Mouse (Mus musculus) CD4-positive, CD25-positive, alpha-beta regulatory T cell, adult 2 months (primary cell): Measurements from ENCODE around the gene Cers6.

ENCODE experiments used
- DNase-seq: peaks from one replicate; pipeline ENCODE4 v3.0.0-alpha.2; 2012; ENCODE audit warnings: low read depth, low spot score

The Cers6 gene

DNA sequence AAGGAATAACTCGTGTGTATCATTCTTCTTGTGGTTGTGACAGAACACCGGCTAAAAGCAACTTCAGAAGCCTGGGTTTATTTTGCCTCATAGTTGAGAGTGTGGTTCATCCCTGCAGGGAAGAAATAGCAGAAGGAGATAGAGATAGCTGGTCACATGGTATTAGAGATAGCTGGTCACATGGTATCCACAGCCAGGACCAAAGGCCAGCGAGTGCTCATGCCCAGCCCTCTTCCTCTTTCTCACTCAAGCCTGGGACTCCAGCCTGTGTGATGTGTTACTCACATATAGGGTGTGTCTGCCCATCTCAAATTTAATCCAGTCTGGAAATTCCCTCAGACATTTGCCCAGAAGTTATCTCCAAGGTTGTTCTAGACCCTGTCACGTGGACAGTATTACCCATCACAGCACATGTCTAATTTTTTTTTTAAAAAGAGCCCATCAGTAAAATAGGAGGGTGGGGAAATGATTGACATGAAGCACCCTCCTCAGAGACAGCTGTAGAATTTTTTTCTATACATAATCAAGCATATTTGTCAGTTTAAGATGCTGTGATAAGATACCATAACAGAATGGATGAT, 17.9 kb downstream of the Cers6 start:
- DNase-seq, result no peak

DNA sequence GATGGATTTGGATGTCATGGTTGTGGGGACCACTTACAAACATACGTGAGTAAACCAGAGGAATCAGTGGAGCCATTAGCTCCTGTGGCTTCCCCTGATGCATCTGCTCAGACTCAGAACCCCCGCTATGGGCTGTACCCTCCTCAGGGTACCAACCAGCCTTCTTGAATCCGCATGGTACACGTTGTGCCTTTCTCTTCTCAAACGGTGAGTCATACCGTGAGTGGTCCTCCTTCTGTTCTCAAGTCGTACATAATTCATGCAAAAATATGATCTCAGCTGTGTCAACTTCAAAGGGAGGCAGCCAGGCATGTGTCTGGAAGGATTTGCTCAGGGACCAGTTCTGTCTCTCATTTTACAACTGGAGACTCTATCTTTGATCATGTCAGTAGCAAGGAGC, 23.3 kb downstream of the Cers6 start:
- DNase-seq, result no peak

DNA sequence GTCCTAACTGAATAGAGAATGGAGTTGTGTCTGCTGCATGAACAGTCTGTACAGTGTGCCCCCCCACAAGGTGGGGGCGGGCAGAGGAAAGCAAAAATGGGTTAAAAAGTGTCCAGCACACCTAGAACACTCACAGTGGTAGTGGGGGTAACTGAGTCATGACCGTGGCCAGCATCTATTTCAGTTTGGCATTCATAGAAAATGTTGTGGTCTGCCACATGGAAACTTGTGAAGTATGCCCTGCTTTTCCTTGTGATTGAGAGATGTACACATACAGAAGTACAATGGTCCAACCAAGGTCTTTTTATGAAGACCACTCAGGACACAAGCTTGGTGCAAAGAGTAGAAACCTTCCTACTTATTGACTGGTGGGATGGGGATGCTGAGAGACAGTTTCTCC, 24.0 kb downstream of the Cers6 start:
- DNase-seq, result no peak

DNA sequence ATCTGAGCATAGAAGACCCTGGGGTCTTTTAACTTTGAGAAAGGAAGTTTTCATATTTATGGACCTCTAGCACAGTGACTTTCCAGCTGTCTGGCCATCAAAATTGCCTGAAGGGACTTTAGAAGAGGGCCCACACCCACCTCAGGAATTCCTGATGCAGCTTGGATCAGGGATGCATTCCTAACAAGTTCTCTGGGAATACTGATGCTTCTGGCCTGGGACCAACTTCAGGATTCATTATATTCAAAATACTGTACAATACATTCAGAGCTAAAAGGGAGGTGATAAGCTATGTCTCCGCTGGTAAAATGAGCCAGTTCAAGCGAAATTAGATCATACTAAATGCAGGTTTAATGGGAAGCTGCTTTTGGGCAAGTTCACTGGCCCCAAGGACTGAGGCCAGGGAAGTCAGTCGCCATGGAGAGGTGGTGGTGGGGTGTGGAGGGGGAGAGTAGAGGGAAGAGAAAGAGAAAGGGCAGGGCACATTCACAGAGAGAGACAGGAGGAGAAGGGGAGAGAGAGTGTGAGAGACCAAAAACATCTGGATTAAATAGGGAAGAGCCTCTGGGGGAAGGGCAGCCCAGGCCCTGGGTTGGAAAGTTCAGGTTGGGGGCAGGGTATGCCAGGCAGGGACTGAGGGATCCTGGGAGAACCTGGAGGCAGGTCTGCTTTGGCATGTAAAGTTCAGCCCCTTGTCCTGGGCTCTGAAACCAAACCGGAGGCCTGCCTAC, 24.7 kb downstream of the Cers6 start:
- no peak for DNase-seq

DNA sequence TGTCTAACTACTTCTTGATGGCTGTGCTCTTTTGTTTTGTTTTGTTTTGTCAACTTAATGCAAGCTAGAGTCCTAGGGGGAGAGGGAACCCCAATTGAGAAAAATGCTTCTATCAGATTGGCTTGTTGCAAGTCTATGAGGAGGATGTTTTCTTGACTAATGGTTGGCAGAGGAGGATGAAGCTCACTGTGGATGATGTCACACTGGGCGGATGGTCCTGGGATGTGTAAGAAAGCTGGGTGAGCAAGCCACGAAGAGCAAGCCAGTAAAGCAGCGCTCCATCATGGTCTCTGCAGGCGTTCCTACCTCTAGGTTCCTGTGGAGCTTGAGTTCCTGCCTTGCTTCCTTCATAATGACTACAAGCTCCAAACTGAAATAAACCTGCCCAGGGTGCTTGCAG, 25.4 kb downstream of the Cers6 start:
- DNase-seq, result no peak

DNA sequence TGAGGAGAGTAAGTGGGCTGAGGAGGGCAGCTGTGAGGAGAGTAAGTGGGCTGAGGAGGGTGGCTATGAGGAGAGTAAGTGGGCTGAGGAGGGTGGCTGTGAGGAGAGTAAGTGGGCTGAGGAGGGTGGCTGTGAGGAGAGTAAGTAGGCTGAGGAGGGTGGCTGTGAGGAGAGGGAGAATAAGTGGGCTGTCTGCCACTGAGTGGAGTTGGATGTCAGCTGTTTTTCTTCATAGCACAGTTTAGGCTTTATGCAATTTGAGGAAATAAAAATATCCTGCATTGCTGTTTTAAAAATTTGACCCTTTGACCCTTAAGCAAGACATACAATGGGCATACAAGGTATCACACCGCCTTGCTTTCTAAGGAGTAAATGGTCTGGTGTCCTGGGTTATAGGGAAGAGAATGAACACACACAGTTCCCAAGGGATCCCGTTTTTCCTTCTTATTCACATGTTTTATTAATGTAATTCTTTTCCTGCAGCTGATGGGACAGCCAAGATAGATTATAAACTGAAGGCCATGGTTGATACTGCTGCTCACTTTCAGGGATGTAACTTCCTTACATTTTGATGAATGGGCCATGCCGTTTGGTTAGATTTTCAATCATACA, 27.0 kb downstream of the Cers6 start:
- no peak for DNase-seq

DNA sequence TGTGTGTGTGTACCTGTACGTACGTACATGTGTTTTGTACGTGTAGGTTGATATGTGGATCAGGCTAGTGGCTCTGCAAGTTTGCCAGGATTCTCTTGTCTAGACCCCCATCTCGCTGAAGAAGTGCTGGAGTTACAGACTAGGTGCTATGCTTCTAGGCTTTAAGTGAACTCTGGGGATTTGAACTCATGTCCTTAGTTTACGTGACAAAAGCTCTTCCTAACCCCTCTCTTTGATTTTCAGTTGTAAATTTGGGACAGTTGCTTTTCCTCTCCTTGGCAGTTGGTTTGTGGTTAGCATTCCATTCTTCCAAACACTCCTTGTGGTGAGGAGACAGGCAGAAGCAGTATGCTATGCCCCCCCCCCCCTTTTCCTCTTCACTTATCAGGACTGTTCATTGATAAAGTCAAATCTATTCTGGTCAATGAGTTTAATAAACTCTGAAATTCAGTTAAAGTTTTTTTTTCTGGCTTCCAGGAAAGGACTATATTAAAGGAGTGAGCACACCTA, 28.5 kb downstream of the Cers6 start:
- no peak for DNase-seq

DNA sequence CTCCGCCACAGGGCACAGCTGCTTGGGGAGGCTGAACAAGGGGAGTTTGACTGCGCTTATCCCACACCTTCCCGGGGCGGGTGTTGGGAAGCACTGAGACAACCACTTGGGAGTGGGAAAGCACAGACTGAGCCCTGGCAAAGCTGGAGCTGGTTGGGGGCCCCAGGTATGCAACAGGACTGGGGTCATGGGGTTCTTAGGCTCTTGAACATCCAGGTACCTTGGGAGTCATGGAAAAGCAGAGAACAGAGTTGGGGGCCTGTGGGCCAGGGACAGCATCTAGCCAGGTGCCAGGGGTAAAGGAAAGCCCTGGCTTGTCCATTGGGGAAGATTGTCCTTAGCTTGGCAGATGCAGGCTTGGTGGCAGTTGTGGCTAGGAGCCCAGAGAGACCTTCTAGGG, 31.2 kb downstream of the Cers6 start:
- DNase-seq, result no peak

DNA sequence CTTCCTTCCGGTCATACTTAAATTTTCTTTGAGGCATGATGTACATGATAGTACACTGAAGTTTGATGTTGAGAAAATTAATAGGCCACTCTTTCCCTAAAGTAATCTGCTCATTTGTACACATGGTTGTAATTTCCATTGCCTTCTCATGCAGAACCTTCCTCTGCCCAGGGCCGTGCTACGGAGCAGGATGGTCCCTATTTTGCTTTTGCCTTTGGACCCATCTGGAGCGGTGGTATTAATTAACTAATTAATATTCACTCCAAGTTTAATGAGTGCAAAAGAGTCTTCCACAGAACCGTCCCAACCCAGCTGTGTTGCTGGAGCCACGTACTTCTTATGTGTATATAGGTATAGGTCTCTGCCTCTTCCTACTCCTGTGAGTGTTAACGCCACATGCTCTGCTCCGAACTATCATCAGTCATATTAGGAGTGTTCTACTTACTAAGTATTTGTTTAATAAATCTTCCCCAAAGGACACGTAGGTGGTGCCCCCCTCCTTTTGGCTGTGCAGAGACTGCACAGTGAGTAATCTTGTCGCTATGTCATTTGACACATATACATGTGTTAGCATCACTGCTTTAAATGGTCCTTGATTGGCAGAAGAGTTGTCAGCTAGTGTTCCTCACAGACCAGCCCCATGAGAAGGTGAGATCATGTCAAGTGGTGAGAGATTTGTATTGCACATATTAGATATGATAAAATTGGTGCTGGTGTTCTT, 34.0 kb downstream of the Cers6 start:
- no peak for DNase-seq

DNA sequence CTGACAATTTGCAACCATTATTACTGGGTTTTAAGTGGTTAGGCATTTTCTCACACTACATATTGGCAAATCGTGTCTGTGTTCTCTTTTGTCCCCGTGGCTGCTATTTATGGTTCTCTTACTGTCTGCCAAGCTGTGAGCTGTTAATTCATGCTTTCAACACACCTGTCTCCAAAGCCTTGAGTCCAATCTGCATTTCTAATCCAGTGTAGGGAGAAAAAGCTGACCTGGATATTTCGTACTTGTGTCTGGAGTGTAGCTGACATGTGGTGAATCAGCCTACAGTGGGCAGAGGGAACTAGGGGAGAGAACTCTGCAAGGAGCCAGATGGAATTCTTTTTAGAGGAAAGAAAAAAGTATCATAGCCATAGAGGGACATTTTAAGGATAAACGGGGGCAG, 35.0 kb downstream of the Cers6 start:
- DNase-seq, result no peak

DNA sequence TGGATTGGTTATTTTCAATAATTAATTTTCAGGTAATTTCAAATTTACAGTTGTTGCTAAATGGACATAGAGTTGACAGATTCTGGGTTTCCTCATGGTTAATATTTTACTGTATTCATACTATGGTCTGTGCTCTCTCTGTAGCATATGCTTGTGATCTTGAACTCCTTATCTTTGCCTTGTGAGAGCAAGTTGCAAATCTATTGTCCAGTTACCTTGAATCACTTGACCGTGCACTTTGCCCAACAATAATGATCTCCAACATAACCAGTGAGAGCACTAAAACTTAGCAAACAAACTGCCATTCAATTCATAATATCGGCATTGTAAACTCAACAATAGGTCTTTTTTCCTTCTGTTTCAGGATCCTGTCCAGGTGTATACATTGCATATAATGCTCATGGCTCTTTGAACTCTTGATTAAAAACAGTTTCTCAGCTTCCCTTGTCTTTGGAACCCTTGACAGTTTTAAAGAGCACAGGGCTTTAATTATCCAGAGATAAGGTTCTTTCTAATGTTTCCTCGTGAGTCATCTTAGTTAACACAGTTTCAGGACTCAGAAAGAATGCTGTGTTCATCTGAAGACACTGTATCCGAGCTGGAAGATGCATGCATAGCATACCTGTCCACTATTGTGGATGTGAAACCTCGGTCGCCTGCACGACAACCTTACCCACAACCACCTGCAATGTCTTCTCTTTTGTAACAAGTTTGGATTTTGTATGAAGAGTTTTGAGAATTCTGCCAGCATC, 38.7 kb downstream of the Cers6 start:
- DNase-seq, result no peak

DNA sequence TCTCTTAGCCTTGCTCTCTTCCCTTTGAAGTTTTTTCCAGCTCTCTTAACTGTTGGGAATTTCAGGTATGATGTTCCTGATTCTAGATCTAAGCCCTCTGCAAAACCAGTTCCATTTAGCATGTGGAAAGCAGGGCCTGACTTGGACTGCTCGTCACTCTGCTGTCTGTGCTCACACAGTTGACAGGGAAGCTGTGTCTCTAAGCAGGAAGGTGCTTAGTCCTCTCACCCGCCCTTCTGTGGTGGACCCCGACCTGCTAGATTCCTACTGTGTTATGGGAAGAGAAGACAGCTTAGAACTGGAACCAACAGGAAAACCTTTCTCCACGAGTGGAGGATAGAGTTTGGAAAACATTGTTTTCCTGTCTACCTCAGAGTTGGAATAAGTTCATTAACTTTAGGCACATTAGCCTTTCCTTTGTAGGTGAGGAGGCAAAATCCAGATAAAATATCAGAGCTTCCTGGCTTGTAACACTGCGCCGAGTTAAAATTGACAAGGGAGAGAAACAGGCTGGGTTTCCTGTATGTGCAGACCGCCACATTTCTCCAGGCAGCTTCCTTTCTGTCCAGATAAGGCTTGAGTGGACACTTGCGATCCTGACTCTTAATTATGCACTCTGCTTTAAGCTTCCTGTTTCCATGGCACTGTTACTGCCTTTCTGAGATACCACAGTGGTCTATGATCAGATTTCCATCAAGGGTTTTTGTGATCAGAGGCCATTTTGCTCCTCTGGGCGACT, 39.6 kb downstream of the Cers6 start:
- no peak for DNase-seq

DNA sequence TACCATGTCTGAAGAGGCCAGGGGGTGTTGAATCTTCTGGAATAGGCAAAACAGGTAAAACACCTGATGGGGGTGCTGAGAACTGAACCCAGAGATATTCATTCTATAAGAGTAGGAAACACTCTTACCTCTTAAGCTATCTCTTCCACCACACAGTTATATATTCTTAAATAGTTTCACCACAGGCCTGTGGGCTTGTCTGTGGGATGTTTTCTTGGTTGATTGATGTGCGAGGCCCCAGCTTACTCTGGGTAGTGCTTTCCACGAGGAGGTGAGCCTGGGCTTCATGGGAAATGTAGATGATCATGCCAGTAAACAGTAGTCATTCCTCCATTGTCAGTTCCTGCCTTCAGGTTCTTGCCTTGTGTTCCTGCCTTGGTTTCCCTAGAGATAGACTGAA, 40.5 kb downstream of the Cers6 start:
- no peak for DNase-seq

DNA sequence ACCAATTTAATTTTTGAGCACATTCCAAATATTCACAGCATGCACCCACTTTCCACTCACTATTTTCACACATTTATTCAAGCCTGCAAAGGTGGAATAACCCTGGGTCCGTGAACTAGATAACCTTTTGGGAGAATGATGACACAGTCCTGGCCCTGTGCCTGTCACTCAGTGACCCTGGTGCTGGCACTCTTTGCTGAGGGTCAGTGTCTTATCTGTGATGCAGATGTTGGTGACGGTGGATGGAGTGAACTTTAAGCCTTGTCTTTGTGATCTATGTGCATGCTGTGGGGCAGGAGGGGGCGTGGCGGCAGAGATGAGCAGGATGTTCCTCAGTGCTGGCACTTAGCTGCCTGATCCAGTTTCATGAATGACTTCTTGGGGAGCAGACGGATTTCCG, 41.3 kb downstream of the Cers6 start:
- no peak for DNase-seq

DNA sequence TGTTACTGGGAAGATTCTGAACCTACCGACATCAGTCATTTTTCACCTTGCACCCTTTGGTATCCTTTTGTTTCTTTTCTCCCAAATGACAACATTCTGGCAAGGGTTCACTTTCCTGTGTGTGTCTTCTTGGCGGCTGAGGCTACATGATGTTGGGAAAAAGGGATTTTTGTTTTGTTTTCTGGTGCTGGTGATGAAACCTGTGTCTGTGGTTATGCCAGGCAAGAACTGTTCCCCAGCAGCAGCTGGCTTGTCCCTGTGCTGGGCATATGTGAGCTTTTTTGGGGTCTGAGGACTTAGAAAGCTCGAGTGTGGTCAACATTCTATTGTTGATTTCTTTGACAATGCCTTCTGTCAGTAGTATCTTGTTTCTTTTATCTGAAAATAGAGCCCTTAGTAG, 45.7 kb downstream of the Cers6 start:
- no peak for DNase-seq

DNA sequence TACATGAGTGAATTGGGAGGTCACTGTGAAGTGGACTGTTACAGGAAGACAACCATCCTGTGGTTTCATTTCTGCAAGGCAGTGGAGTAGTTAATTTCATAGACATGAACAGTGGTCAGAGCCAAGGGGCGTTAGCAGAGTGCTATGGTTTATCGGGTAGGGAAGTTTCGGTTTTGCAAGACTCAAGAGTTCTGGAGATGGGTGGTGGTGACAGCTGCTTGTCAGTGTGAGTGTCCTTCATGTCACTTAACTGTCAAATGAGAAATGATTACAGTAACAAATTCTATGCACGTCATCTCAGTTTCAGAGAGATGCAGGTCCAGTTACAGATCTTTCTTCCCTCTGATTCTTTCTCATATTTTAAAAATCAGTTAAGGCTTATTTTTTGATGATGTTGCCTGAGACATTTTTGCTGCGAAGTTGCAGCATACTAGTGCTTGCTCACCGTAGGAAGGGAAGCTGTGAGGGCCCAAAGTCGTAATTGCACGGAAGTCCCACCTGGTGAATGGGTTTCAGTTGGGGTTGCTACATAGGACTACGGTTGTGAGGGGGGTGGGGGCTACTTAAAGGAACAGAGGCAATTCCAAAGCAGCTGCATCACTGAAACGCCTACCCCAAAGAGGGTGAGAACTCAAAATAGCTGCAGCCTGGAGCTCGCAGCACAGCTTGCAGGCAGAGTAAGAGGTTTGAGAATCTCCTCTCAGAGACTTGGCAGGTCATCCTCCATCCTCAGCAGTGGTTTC, 46.7 kb downstream of the Cers6 start:
- peak; percentile 55 for DNase-seq

DNA sequence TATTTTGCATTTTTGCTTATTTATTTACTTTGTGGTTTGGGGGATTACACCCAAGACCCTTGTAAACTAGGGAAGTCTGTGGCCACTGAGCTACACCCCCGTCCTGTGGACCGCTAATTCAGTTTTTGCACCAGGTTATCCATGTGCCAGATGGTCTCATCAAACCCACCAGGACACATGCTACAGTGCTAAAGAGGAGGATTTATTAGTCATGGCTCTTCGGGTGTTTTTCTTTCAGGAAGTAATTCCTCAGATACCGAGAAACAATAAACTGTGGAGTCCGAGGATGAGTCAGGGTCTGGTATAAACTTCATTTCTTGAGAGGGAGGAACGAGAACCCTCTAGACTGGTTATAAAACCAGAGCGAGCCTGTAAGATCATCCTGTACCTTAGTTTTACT, 49.5 kb downstream of the Cers6 start:
- no peak for DNase-seq

DNA sequence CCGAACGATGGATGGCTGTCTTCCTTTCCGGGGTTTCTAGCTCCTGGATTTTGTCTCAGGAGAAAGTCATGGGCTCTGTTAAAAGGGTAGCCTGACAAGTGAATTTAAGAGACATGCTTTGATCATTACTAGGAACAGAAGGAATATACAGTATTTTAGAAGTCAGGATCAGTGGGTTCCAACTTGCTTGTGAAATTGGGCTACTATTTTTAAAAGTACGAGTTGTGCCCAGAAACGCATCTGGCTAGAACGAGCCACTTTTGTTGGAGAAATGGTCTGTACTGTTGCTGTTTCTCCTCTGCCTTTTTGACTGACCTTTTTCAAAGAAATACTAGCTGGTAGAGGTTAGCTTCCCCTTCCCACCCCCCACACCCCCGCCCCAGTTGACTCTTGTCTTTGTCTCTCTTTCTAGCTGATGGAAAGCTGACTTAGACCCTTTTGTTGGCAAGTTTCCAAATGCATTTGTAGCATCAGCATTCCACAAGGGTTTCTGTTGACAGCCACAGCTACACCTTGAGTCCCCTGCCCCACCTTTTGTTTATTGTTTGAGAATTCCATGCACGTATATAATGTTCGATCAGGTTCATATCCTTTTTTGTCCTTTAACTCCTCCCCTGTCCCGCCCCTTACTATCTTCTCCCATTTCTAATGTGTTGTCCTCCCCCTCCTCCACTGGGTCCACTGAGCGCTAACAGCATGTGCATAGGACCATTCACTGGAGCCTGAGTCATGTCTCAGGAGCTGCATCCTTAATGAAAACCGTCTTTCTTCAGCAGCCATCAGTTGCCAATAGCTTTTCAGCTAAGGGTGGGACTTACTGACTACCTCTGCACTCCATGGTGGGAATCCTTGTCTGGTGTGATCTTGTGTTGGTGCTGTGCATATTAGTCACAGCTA, 50.6 kb downstream of the Cers6 start:
- DNase-seq, result no peak

DNA sequence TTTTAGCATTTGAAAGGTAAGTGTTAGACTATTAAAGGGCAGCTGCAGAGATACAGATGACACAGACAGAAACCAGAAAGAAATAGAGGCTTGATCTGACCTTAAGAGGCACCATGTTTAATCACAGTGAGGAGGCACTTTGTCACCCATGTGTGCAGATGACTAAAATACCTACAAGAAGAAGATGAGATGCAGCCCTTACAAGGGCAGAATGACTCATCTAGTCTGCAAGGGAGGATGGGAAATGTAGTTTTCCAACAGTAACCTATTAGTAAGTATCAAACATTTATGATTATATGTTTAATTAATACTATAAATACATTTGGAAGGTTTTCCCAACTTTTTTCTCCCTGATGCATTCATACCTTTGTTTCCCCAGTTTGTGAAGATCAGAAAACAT, 54.5 kb downstream of the Cers6 start:
- peak; percentile 15 for DNase-seq
